ENCODE assay signal across 29 mouse cellular contexts in the genomic region with DNA sequence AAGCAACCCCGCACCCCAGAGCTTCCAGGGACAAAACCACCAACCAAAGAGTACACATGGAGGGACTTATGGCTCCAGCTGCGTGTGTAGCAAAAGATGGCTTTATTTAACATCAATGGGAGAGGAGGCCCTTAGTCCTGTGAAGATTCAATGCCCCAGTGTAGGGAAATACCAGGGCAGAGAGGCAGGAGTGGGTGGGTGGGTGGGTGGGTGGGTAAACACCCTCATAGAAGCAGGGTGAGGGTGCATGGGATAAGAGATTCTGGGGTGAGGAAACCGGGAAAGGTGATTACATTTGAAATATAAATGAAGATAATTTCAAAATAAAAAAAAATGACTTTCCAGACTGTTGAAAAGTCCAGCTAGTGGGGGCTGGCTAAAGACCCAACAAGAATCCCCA. TPM values are rescaled to one million over a fixed set of nuclear protein-coding genes. Genes with fewer than 3 reads are reported as not detected.
"Had no signal": no experiment of that assay in that cellular context is flagged by ENCODE, and none has a peak within 500 bp of the region (broad histone marks: within the 10 kb centered on the region; RNA-seq: fewer than 3 reads in every experiment).

No protein-coding gene starts in this region.

RNA-seq across cellular contexts. Expression of a gene that starts 8.1 kb away (rescaled TPM):
- total RNA-seq: gastrocnemius, adult 2 months; gastrocnemius, postnatal 10 days; gastrocnemius, postnatal 25 days; gastrocnemius, postnatal 4 days; granulocyte monocyte progenitor cell, adult 5-6 weeks; heart, adult 18-20 months; heart, postnatal 14 days; heart, postnatal 36 days; layer of hippocampus, adult 2 months; layer of hippocampus, postnatal 10 days; layer of hippocampus, postnatal 25 days; left cerebral cortex, adult 2 months; left cerebral cortex, postnatal 14 days; left cerebral cortex, postnatal 36 days had no signal
- polyA plus RNA-seq: frontal cortex, adult 2 months; heart, embryonic 10.5 days; heart, embryonic 13.5 days; heart, embryonic 15.5 days; hindbrain, embryonic 13.5 days; hindbrain, embryonic 16.5 days; inflammation-experienced regulatory T-cells, adult 6 months; intestine, embryonic 15.5 days; intestine, postnatal 0 days; kidney, embryonic 14.5 days; kidney, embryonic 16.5 days; limb, embryonic 10.5 days; limb, embryonic 12.5 days; limb, embryonic 14.5 days; liver, embryonic 11.5 days had no signal
